Mouse (Mus musculus): ENCODE data around the gene Kif26a. TPM values are rescaled to one million over a fixed set of nuclear protein-coding genes. Genes with fewer than 3 reads are reported as not detected.

Gene Kif26a
- total RNA-seq, 2 experiments from 2014 or later, result 4.4 to 4.5 TPM

GRCm38 (mm10) chr12:112130161-112130860 lies 15.7 kb upstream of the Kif26a start:
- DNase-seq, result no peak

- DNase-seq, result no peak
Observed at GRCm38 (mm10) chr12:112130957-112131356, 15.1 kb upstream of the Kif26a start.

GRCm38 (mm10) chr12:112140231-112140630 lies 5.8 kb upstream of the Kif26a start:
- DNase-seq, result peak; percentile 37 to 38

- DNase-seq, result no peak
Observed at GRCm38 (mm10) chr12:112140745-112141144, 5.3 kb upstream of the Kif26a start.

GRCm38 (mm10) chr12:112141300-112141699 lies 4.7 kb upstream of the Kif26a start:
- no peak for DNase-seq

GRCm38 (mm10) chr12:112143116-112143832 lies 2.7 kb upstream of the Kif26a start:
- peak in 1 of 2 experiments; percentile 9 for DNase-seq

GRCm38 (mm10) chr12:112143833-112144201 lies 2.2 kb upstream of the Kif26a start:
- peak in 1 of 2 experiments; percentile 6 for DNase-seq

- DNase-seq, result no peak
Observed at GRCm38 (mm10) chr12:112144377-112145115, 1.5 kb upstream of the Kif26a start.

GRCm38 (mm10) chr12:112145211-112145874 lies 665 bp upstream of the Kif26a start:
- DNase-seq, result peak; percentile 83 to 85

- no peak for DNase-seq
Observed at GRCm38 (mm10) chr12:112147365-112147764, 1.4 kb downstream of the Kif26a start.

- no peak for DNase-seq
Observed at GRCm38 (mm10) chr12:112150011-112150410, 4.0 kb downstream of the Kif26a start.

- no peak for DNase-seq
Observed at GRCm38 (mm10) chr12:112151244-112151979, 5.4 kb downstream of the Kif26a start.

GRCm38 (mm10) chr12:112151980-112152362 lies 6.0 kb downstream of the Kif26a start:
- no peak for DNase-seq

GRCm38 (mm10) chr12:112153597-112153996 lies 7.6 kb downstream of the Kif26a start:
- no peak for DNase-seq

- DNase-seq, result no peak
Observed at GRCm38 (mm10) chr12:112154476-112154875, 8.5 kb downstream of the Kif26a start.

GRCm38 (mm10) chr12:112155218-112156051 lies 9.4 kb downstream of the Kif26a start:
- DNase-seq, result no peak

- DNase-seq, result no peak
Observed at GRCm38 (mm10) chr12:112156804-112157203, 10.8 kb downstream of the Kif26a start.

- DNase-seq, result no peak
Observed at GRCm38 (mm10) chr12:112158246-112158645, 12.2 kb downstream of the Kif26a start.

- DNase-seq, result no peak
Observed at GRCm38 (mm10) chr12:112158784-112159183, 12.8 kb downstream of the Kif26a start.

- no peak for DNase-seq
Observed at GRCm38 (mm10) chr12:112163981-112164839, 18.2 kb downstream of the Kif26a start.
